Mouse (Mus musculus) MEL (cell line): Measurements from ENCODE around the gene Olfr370.

Experiments used
- MEF2A ChIP-seq: IDR thresholded peaks from 2 replicates; pipeline ENCODE4 v1.6.1; 2014; ENCODE audit warnings: low read depth, mild to moderate bottlenecking, inconsistent platforms, low read length, improper control_type of control experiment; ENCODE audit not compliant: poor library complexity, insufficient replicate concordance, severe bottlenecking; ENCODE audit errors: extremely low read depth
- NRF1 ChIP-seq: IDR thresholded peaks from 2 replicates; pipeline ENCODE4 v1.6.1; 2014; ENCODE audit warnings: low read depth, mild to moderate bottlenecking, inconsistent platforms, low read length, improper control_type of control experiment, moderate library complexity; ENCODE audit not compliant: poor library complexity, insufficient read depth, severe bottlenecking
- POLR2A ChIP-seq, 2 experiments: IDR thresholded peaks; 2 replicates each; pipeline ENCODE4 v1.6.1; 2011 to 2012; ENCODE audit warnings: low read length in 2 of 2, mild to moderate bottlenecking in 2 of 2, control low read depth in 1 of 2, improper control_type of control experiment in 1 of 2, low read depth in 1 of 2, moderate library complexity in 1 of 2; ENCODE audit not compliant: control insufficient read depth in 1 of 2, insufficient read depth in 1 of 2, poor library complexity in 1 of 2

DNA sequence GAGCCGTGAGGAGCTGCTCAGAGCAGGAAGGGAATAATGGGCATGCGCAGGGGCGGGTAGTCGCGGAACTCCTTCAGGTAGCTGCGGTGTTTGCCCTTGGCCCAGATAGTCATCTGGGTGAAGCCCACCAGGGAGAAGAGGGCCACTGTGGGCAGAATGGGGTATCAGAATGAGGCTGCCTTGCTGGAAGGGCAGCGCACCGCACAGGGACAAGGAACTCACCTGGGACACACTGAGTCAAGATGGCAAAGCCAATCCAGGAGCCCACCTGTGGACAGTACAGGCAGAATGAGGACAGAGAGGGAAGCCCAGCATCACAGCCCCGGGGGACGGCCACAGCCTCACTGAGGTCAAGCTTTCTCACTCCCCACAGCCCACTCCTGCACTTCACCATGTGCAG is 36.2 kb downstream of the Olfr370 start:
- TF ChIP-seq MEF2A (no peak), NRF1 (no peak), POLR2A (IDR thresholded peaks at IDR 0.05; ENCODE audit: control insufficient read depth in 1 of 2, insufficient read depth in 1 of 2, low read depth in 1 of 2, low read length in 2 of 2, poor library complexity in 1 of 2) (no peak)
